13 mouse cellular contexts compared by ENCODE assay signal in genomic region chr9:41365251-41365650, GRCm38 (mm10).
DNase-seq lines count a peak whose midpoint lies in the region; ATAC-seq and TF ChIP-seq lines count a peak whose summit lies in the region.
"Had no signal": no experiment of that assay in that cellular context is flagged by ENCODE, and none has a peak within 500 bp of the region (broad histone marks: within the 10 kb centered on the region; RNA-seq: fewer than 3 reads in every experiment).

No protein-coding gene starts in this region.

- TF ChIP-seq CTCF in forebrain, postnatal 0 days (IDR thresholded peaks at IDR 0.05; ENCODE audit: low read depth) = no peak

- peaks cover 7% of the 10 kb centered on the region for H3K4me1 ChIP-seq in forebrain, embryonic 11.5 days (replicated peaks; ENCODE audit: control insufficient read depth, insufficient read depth, low read length)
- H3K4me1 ChIP-seq in forebrain, postnatal 0 days (ENCODE audit: insufficient read depth) = 0 out of 2 replicates have a peak, but pooled peaks cover 2% of the 10 kb centered on the region
- H3K4me1 ChIP-seq in hindbrain, embryonic 14.5 days (replicated peaks; ENCODE audit: control insufficient read depth, insufficient read depth, low read length) = peaks cover 19% of the 10 kb centered on the region; the same call in 1 of the 2 replicates
- H3K4me1 ChIP-seq: liver, embryonic 15.5 days had no signal

- H3K4me2 ChIP-seq in forebrain, embryonic 11.5 days (ENCODE audit: low read depth, low read length, severe bottlenecking) = no peak overlapping the region
- no peak overlapping the region for H3K4me2 ChIP-seq in forebrain, postnatal 0 days (ENCODE audit: low read depth)
- 0 out of 2 replicates have a peak overlapping the region, but pooled peaks have one; percentile 19 for H3K4me2 ChIP-seq in hindbrain, embryonic 14.5 days (replicated peaks)
- H3K4me2 ChIP-seq: embryonic facial prominence, embryonic 13.5 days; heart, embryonic 11.5 days; liver, embryonic 15.5 days had no signal

- H3K36me3 ChIP-seq in forebrain, embryonic 11.5 days (ENCODE audit: control insufficient read depth, insufficient read depth, low read length) = no peaks in the 10 kb centered on the region
- H3K36me3 ChIP-seq in forebrain, postnatal 0 days (ENCODE audit: insufficient read depth) = no peaks in the 10 kb centered on the region
- H3K36me3 ChIP-seq in hindbrain, embryonic 14.5 days (replicated peaks; ENCODE audit: control insufficient read depth, insufficient read depth) = no peaks in the 10 kb centered on the region
- H3K36me3 ChIP-seq: embryonic facial prominence, embryonic 13.5 days; liver, embryonic 15.5 days had no signal

- no peak overlapping the region for H3K4me3 ChIP-seq in forebrain, embryonic 11.5 days (ENCODE audit: low read depth, low read length)
- no peak overlapping the region for H3K4me3 ChIP-seq in forebrain, postnatal 0 days (ENCODE audit: low read depth, low read length)
- no peak overlapping the region for H3K4me3 ChIP-seq in hindbrain, embryonic 14.5 days (replicated peaks; ENCODE audit: low read length)
- H3K4me3 ChIP-seq: embryonic facial prominence, embryonic 13.5 days; liver, embryonic 15.5 days had no signal

- peak overlapping the region; percentile 19; the same call in 1 of the 2 replicates for H3K27ac ChIP-seq in forebrain, embryonic 11.5 days (ENCODE audit: low read depth, low read length)
- no peak overlapping the region for H3K27ac ChIP-seq in forebrain, postnatal 0 days (ENCODE audit: low read depth, low read length)
- peak overlapping the region; percentile 79 for H3K27ac ChIP-seq in hindbrain, embryonic 14.5 days
- H3K27ac ChIP-seq: embryonic facial prominence, embryonic 13.5 days; liver, embryonic 15.5 days had no signal

- no peak for DNase-seq in forebrain, embryonic 11.5 days (ENCODE audit: low spot score)
- DNase-seq in forebrain, postnatal 0 days = no peak
- DNase-seq in embryo, embryonic 10.5 days (ENCODE audit: low spot score) = peak; percentile 88
- DNase-seq in hindbrain, embryonic 14.5 days (ENCODE audit: low spot score) = no peak
- DNase-seq in neural tube, embryonic 10.5 days (ENCODE audit: extremely low spot score, low spot score) = peak; percentile 77
- DNase-seq in testis, postnatal 10 days (ENCODE audit: low spot score) = no peak
- no peak for DNase-seq in ovary, postnatal 36 days (ENCODE audit: low spot score)
- no peak for DNase-seq in yolk sac, embryonic 10.5 days (ENCODE audit: low spot score)
- DNase-seq: cerebellum, adult 2 months; right cerebral cortex, postnatal 4 days had no signal

- peak; percentile 67 for ATAC-seq in forebrain, embryonic 11.5 days (replicated peaks; ENCODE audit: low FRiP score)
- no peak for ATAC-seq in forebrain, postnatal 0 days
- peak; percentile 66; the same call in 1 of the 2 replicates for ATAC-seq in hindbrain, embryonic 14.5 days (ENCODE audit: low FRiP score)

- H3K9ac ChIP-seq in forebrain, embryonic 11.5 days (ENCODE audit: low read length) = no peak overlapping the region
- H3K9ac ChIP-seq in forebrain, postnatal 0 days = no peak overlapping the region
- peak overlapping the region; percentile 20; the same call in 1 of the 2 replicates for H3K9ac ChIP-seq in hindbrain, embryonic 14.5 days
- H3K9ac ChIP-seq: embryonic facial prominence, embryonic 13.5 days; liver, embryonic 15.5 days had no signal

- WGBS in forebrain, embryonic 11.5 days = 13% methylated on average over 5 of the region's 5 CpGs
- 18% methylated on average over 5 of the region's 5 CpGs for WGBS in forebrain, postnatal 0 days
- WGBS in hindbrain, embryonic 14.5 days = 5% methylated on average over 5 of the region's 5 CpGs

- no peaks in the 10 kb centered on the region for H3K27me3 ChIP-seq in forebrain, embryonic 11.5 days (ENCODE audit: control insufficient read depth, insufficient read depth, low read length)
- no peaks in the 10 kb centered on the region for H3K27me3 ChIP-seq in forebrain, postnatal 0 days (ENCODE audit: insufficient read depth, low read length)
- H3K27me3 ChIP-seq in hindbrain, embryonic 14.5 days (ENCODE audit: control insufficient read depth, insufficient read depth, low read length) = no peaks in the 10 kb centered on the region
- H3K27me3 ChIP-seq: embryonic facial prominence, embryonic 13.5 days; liver, embryonic 15.5 days had no signal

- no peaks in the 10 kb centered on the region for H3K9me3 ChIP-seq in forebrain, embryonic 11.5 days (ENCODE audit: control insufficient read depth, low read length)
- H3K9me3 ChIP-seq in forebrain, postnatal 0 days (ENCODE audit: low read length) = no peaks in the 10 kb centered on the region
- no peaks in the 10 kb centered on the region for H3K9me3 ChIP-seq in hindbrain, embryonic 14.5 days (ENCODE audit: control insufficient read depth, low read length)
- H3K9me3 ChIP-seq: embryonic facial prominence, embryonic 13.5 days; liver, embryonic 15.5 days had no signal

Comparison
In these comparisons a context has a peak if more than half of its experiments do, and no peak if none do; other contexts are left out.
1. DNase-seq: peak in embryo, embryonic 10.5 days (single experiment) and neural tube, embryonic 10.5 days (single experiment); none in forebrain, embryonic 11.5 days (single experiment), forebrain, postnatal 0 days (single experiment), hindbrain, embryonic 14.5 days (single experiment), testis, postnatal 10 days (single experiment), ovary, postnatal 36 days (single experiment) and yolk sac, embryonic 10.5 days (single experiment).